Mouse (Mus musculus) myocyte (in vitro differentiated cells): ENCODE results near the gene Atg13. TPM values are rescaled to one million over a fixed set of nuclear protein-coding genes. Genes with fewer than 3 reads are reported as not detected.

ENCODE experiments used
- H3K27me3 ChIP-seq: one replicate; pipeline ENCODE4 v1.6.1; 2011; ENCODE audit not compliant: control insufficient read depth, insufficient read depth, insufficient read length
- H3K36me3 ChIP-seq: one replicate; pipeline ENCODE4 v1.6.1; 2011; ENCODE audit not compliant: control insufficient read depth, insufficient read depth
- H3K4me2 ChIP-seq: one replicate; pipeline ENCODE4 v1.6.1; 2011; ENCODE audit warnings: low read depth, control low read depth
- H3K4me3 ChIP-seq: one replicate; pipeline ENCODE4 v1.5.1; 2011; ENCODE audit warnings: mild to moderate bottlenecking, control low read depth, moderate library complexity
- H3K79me2 ChIP-seq: one replicate; pipeline ENCODE4 v1.6.1; 2011; ENCODE audit not compliant: control insufficient read depth, insufficient read depth
- H3ac ChIP-seq: one replicate; pipeline ENCODE4 v1.6.1; 2011; ENCODE audit not compliant: control insufficient read depth, insufficient read length
- CEBPB ChIP-seq: IDR thresholded peaks from 2 replicates; pipeline ENCODE4 v1.6.1; 2011; ENCODE audit warnings: mild to moderate bottlenecking, moderate library complexity; ENCODE audit not compliant: poor library complexity, insufficient read depth, severe bottlenecking
- E2F4 ChIP-seq: IDR thresholded peaks from one replicate; pipeline ENCODE4 v1.6.1; 2011; ENCODE audit warnings: mild to moderate bottlenecking, control low read depth, moderate library complexity; ENCODE audit not compliant: insufficient read depth
- MAX ChIP-seq: IDR thresholded peaks from one replicate; pipeline ENCODE4 v1.6.1; 2011; ENCODE audit warnings: low read depth, mild to moderate bottlenecking, control low read depth
- MYOD1 ChIP-seq, 3 experiments: IDR thresholded peaks; one replicate each; pipeline ENCODE4 v1.6.1; 2011; ENCODE audit warnings: control low read depth in 2 of 3, low read depth in 2 of 3, mild to moderate bottlenecking in 2 of 3, moderate library complexity in 1 of 3; ENCODE audit not compliant: insufficient read length in 2 of 3, control insufficient read depth in 1 of 3
- MYOG ChIP-seq, 3 experiments: IDR thresholded peaks; one replicate each; pipeline ENCODE4 v1.6.1; 2011; ENCODE audit warnings: control low read depth in 2 of 3, low read depth in 2 of 3, mild to moderate bottlenecking in 2 of 3; ENCODE audit not compliant: insufficient read length in 2 of 3, control insufficient read depth in 1 of 3, insufficient read depth in 1 of 3
- POLR2A ChIP-seq: IDR thresholded peaks from one replicate; pipeline ENCODE4 v1.6.1; 2011; ENCODE audit warnings: low read depth, mild to moderate bottlenecking, control low read depth, moderate library complexity; ENCODE audit not compliant: insufficient read length
- POLR2AphosphoS2 ChIP-seq: IDR thresholded peaks from one replicate; pipeline ENCODE4 v1.6.1; 2011; ENCODE audit warnings: low read depth, control low read depth; ENCODE audit not compliant: insufficient read length
- REST ChIP-seq: IDR thresholded peaks from one replicate; pipeline ENCODE4 v1.6.1; 2011; ENCODE audit warnings: mild to moderate bottlenecking, control low read depth, moderate library complexity; ENCODE audit not compliant: insufficient read depth, insufficient read length
- SRF ChIP-seq: IDR thresholded peaks from one replicate; pipeline ENCODE4 v1.6.1; 2011; ENCODE audit warnings: low read depth; ENCODE audit not compliant: control insufficient read depth, insufficient read length
- TCF12 ChIP-seq: IDR thresholded peaks from one replicate; pipeline ENCODE4 v1.6.1; 2011; ENCODE audit warnings: mild to moderate bottlenecking, control low read depth; ENCODE audit not compliant: poor library complexity, insufficient read depth, severe bottlenecking
- TCF3 ChIP-seq: IDR thresholded peaks from one replicate; pipeline ENCODE4 v1.6.1; 2011; ENCODE audit warnings: low read depth, control low read depth; ENCODE audit not compliant: insufficient read length
- USF1 ChIP-seq: IDR thresholded peaks from one replicate; pipeline ENCODE4 v1.6.1; 2011; ENCODE audit warnings: low read depth, mild to moderate bottlenecking, control low read depth, moderate library complexity
- polyA plus RNA-seq: library from polyadenylated mRNA; unstranded; fragments of >200 nt; fragmentation: generic; extraction: Trizol; gene quantifications from one replicate; pipeline ENCODE4 v1.2.1, GENCODE M21; 2012; ENCODE audit warnings: missing spikeins

The Atg13 gene
- polyA plus RNA-seq, 1 experiment, result 29.7 TPM

DNA sequence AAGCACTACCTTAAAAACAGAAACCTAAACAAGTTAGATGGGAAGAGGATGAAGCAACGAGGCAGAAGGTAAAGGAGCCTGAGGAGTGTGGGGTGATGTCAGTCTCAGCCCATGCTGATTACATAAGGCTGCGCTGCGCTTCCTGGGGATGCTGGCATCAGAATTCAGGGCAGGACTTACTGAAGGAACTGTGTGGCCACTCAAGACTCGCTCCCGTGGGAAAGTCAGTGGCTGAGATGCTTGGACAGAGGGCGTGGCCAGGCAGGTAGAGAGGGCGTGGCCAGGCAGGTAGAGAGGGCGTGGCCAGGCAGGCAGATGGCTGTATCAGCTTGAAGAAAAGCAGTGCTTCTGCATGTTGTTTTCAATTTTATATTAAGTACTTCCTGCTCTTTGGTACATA is 26.5 kb downstream of the Atg13 start:
- Histone ChIP-seq H3ac (no peak overlapping the region), H3K79me2 (no peaks in the 10 kb centered on the region), H3K4me2 (no peak overlapping the region), H3K4me3 (no peak overlapping the region), H3K27me3 (no peaks in the 10 kb centered on the region), H3K36me3 (peaks cover 22% of the 10 kb centered on the region)
- TF ChIP-seq MAX (no peak), POLR2A (no peak), POLR2AphosphoS2 (no peak), TCF12 (no peak), E2F4 (no peak), REST (no peak), USF1 (no peak), SRF (no peak), MYOG (IDR thresholded peaks at IDR 0.05; ENCODE audit: control insufficient read depth in 1 of 3, insufficient read depth in 1 of 3, insufficient read length in 2 of 3, low read depth in 2 of 3) (no peak), CEBPB (no peak), TCF3 (no peak)

DNA sequence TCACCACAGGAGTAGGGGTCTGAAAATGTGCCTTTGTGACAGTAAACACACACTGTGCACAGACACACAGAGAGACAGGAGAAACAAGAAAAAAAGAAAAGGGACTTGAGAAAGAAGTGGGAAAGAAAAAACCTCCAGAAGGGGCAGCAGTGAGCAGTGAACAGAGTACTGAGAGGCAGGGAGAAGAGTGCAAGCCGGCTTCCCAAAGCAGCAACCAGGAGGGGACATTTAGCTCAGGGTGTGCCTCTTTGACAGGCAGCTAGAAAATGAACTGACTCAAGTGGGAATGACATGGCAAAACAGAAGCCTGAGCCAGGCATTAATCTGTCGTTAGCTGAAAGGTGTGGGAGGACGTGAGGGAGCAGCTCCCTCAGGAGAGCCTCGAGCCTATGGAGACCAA is 27.5 kb downstream of the Atg13 start:
- no peak for TF ChIP-seq MYOG (IDR thresholded peaks at IDR 0.05; ENCODE audit: control insufficient read depth in 1 of 3, insufficient read depth in 1 of 3, insufficient read length in 2 of 3, low read depth in 2 of 3)
- TF ChIP-seq CEBPB, result no peak
- no peak for TF ChIP-seq POLR2AphosphoS2
- TF ChIP-seq E2F4, result no peak
- TF ChIP-seq MAX, result no peak
- no peak for TF ChIP-seq USF1
- no peak for TF ChIP-seq TCF3
- TF ChIP-seq POLR2A, result no peak
- no peak for TF ChIP-seq REST
- no peak for TF ChIP-seq MYOD1 (IDR thresholded peaks at IDR 0.05; ENCODE audit: control insufficient read depth in 1 of 3, insufficient read length in 2 of 3, low read depth in 2 of 3)
- TF ChIP-seq TCF12, result no peak
- H3K36me3 ChIP-seq, result peaks cover 22% of the 10 kb centered on the region
- H3K27me3 ChIP-seq, result no peaks in the 10 kb centered on the region
- no peak overlapping the region for H3ac ChIP-seq
- H3K4me2 ChIP-seq, result no peak overlapping the region
- H3K79me2 ChIP-seq, result no peaks in the 10 kb centered on the region
- no peak overlapping the region for H3K4me3 ChIP-seq

DNA sequence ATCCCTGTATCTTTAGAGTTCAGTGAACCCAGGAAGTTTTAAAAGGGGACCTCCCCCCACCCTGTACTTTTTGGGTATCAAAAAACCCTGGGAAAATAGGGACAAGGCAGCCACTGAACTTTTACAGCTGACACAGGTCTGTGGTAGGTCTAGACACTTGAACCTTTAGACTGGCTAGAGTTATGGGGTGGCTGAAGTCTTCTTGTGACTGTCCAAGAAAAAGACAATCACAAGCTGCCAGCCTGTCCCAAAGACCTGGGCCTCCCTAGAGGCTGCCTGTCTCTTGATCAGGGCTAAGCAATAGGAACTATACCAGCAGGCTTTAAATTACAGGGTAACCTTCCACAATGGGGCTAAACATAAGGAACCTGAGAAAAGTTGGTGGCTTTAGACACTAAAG is 33.4 kb downstream of the Atg13 start:
- no peaks in the 10 kb centered on the region for H3K27me3 ChIP-seq
- no peak for TF ChIP-seq POLR2A
- TF ChIP-seq SRF, result no peak
- no peak for TF ChIP-seq TCF12
- TF ChIP-seq USF1, result no peak
- TF ChIP-seq MAX, result no peak
- no peak for TF ChIP-seq POLR2AphosphoS2
- TF ChIP-seq TCF3, result no peak
- no peak overlapping the region for H3ac ChIP-seq
- H3K79me2 ChIP-seq, result no peaks in the 10 kb centered on the region
- no peak overlapping the region for H3K4me3 ChIP-seq
- H3K36me3 ChIP-seq, result peaks cover 32% of the 10 kb centered on the region
- H3K4me2 ChIP-seq, result no peak overlapping the region

DNA sequence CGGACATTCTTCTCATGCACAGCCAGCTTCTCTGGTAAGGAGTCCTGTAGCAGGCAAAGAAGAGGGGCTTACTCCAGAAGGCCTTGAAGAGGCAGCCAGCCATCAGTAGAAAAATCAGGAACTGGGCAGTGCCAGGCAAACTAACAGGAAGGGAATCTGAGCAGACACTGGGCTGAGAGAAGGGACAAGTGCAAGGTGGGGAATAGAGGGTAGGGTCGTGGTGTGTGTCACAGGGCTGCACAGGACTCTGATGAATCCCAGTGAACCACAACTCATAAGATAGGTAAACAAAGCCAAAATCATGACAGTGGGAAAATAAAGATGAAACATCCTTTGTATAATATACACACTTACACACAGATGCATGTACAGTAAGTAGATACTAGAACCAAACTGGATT is 34.0 kb downstream of the Atg13 start:
- H3K4me2 ChIP-seq, result no peak overlapping the region
- no peak overlapping the region for H3ac ChIP-seq
- H3K4me3 ChIP-seq, result no peak overlapping the region
- no peak for TF ChIP-seq REST
- no peak for TF ChIP-seq USF1
- no peak for TF ChIP-seq MAX
- no peak for TF ChIP-seq MYOG (IDR thresholded peaks at IDR 0.05; ENCODE audit: control insufficient read depth in 1 of 3, insufficient read depth in 1 of 3, insufficient read length in 2 of 3, low read depth in 2 of 3)
- peaks cover 28% of the 10 kb centered on the region for H3K36me3 ChIP-seq
- no peaks in the 10 kb centered on the region for H3K27me3 ChIP-seq
- no peaks in the 10 kb centered on the region for H3K79me2 ChIP-seq

DNA sequence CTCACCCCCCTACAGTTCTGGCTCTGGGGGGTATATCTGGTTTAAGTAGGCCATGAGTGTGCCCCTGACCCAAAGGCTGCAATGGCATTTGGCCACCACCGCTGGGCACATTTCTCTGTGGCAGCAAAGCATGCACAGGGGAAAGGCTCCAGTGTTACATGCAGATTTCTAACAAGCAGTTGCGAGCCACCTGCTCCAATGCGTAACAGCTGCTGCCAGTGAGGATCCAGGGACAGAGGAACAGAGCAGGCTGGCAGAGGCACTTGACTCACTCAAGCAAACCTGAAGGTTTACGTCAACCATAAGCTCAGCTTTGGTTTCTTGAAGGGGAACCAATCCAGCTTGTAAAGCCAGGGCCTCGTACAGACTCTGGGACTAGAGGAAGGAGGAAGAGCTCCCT is 35.5 kb downstream of the Atg13 start:
- TF ChIP-seq USF1 (no peak), TCF3 (peak; percentile 66), MYOG (IDR thresholded peaks at IDR 0.05; ENCODE audit: control insufficient read depth in 1 of 3, insufficient read depth in 1 of 3, insufficient read length in 2 of 3, low read depth in 2 of 3) (peak; percentile 27 to 93 (median 66)), MYOD1 (IDR thresholded peaks at IDR 0.05; ENCODE audit: control insufficient read depth in 1 of 3, insufficient read length in 2 of 3, low read depth in 2 of 3) (peak; percentile 45 to 94 (median 93)), MAX (no peak)
- no peaks in the 10 kb centered on the region for H3K79me2 ChIP-seq
- no peak overlapping the region for H3K4me3 ChIP-seq
- H3K4me2 ChIP-seq, result no peak overlapping the region
- H3K27me3 ChIP-seq, result no peaks in the 10 kb centered on the region
- no peak overlapping the region for H3ac ChIP-seq
- peaks cover 31% of the 10 kb centered on the region for H3K36me3 ChIP-seq

DNA sequence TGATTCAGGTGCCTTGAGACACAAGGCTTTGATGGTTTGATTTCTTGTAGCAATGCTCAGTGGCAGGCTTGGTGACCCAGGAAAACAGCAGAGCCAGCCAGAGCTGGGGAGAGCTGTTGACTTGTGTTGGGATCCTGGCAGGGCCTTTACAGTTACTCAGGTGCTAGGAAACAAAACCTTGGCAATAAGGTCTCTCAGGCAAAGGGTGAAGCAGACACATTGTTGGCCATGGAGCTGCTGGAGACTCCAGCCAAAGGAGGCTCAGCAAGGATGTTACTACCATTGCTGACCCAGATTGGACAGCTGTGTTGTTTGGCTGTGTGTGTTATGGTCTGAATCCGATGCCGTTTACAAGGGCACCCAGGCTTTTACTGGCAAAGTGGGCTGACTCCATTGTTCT is 36.8 kb downstream of the Atg13 start:
- no peak overlapping the region for H3ac ChIP-seq
- H3K79me2 ChIP-seq, result no peaks in the 10 kb centered on the region
- no peaks in the 10 kb centered on the region for H3K27me3 ChIP-seq
- TF ChIP-seq POLR2A (no peak), POLR2AphosphoS2 (no peak), TCF3 (no peak), E2F4 (no peak), MAX (no peak), REST (no peak), USF1 (no peak), TCF12 (no peak)
- H3K36me3 ChIP-seq, result peaks cover 38% of the 10 kb centered on the region
- no peak overlapping the region for H3K4me2 ChIP-seq
- H3K4me3 ChIP-seq, result no peak overlapping the region
